Mouse (Mus musculus): Measurements from ENCODE around the gene Cd5l.

GRCm38 (mm10) chr3:87377719-87378118 is 20.0 kb downstream of the Cd5l start:
- TF ChIP-seq POLR2A (IDR thresholded peaks at IDR 0.05; ENCODE audit: insufficient read length, low read depth): no peak
- no peak for TF ChIP-seq CEBPB (IDR thresholded peaks at IDR 0.05; ENCODE audit: insufficient read depth, poor library complexity, severe bottlenecking)

Measured in myocyte (in vitro differentiated cells).